ENCODE assay signal across 30 mouse cellular contexts in genomic region chr19:31813087-31813486, GRCm38 (mm10). TPM values are rescaled to one million over a fixed set of nuclear protein-coding genes. Genes with fewer than 3 reads are reported as not detected.
A peak's percentile ranks its signal among the peaks of the same experiment; 100 is the strongest.
DNase-seq lines count a peak whose midpoint lies in the region; ATAC-seq and TF ChIP-seq lines count a peak whose summit lies in the region.
"Had no signal": no experiment of that assay in that cellular context is flagged by ENCODE, and none has a peak within 500 bp of the region (broad histone marks: within the 10 kb centered on the region; RNA-seq: fewer than 3 reads in every experiment).

No protein-coding gene starts in this region.

- no peak for TF ChIP-seq RAD21 in MEL (IDR thresholded peaks at IDR 0.05; ENCODE audit: low read depth, low read length)

- peak; percentile 43 for DNase-seq in 416B (ENCODE audit: low read depth)
- DNase-seq in MEL (ENCODE audit: low read depth, low spot score): peak; percentile 32
- no peak for DNase-seq in layer of hippocampus, postnatal 14 days (ENCODE audit: low spot score in 2 of 2)
- no peak for DNase-seq in embryo, embryonic 9.5 days (ENCODE audit: extremely low spot score)
- DNase-seq in natural killer cell, adult 2 months (ENCODE audit: low spot score in 2 of 2): no peak
- DNase-seq: adrenal gland, adult 8-10 months; adrenal gland, postnatal 25 days; cerebellum, adult 11-12 months; cerebellum, adult 8-10 months; cerebellum, postnatal 25 days; gastrocnemius, postnatal 25 days; heart, adult 18-20 months; heart, postnatal 10 days; heart, postnatal 36 days had no signal

- TF ChIP-seq EP300 in MEL (IDR thresholded peaks at IDR 0.05; ENCODE audit: low read depth in 1 of 2, low read length in 2 of 2): peak; percentile 22 to 36; a peak in 1 of 4 replicates

- no peaks in the 10 kb centered on the region for H3K9me3 ChIP-seq in MEL (replicated peaks; ENCODE audit: insufficient read depth, low read length)
- H3K9me3 ChIP-seq: embryonic facial prominence, embryonic 12.5 days; embryonic facial prominence, embryonic 15.5 days; heart, embryonic 12.5 days; heart, embryonic 15.5 days; hindbrain, embryonic 10.5 days; hindbrain, embryonic 13.5 days; intestine, embryonic 15.5 days had no signal

- ATAC-seq in common myeloid progenitor, adult 5-6 weeks (replicated peaks; ENCODE audit: low read depth, poor library complexity, severe bottlenecking): peak; percentile 79
- ATAC-seq: activated CD4-positive, CD25-positive, alpha-beta regulatory T cell, adult 4 months; forebrain, embryonic 14.5 days; hindbrain, embryonic 16.5 days; intestine, embryonic 15.5 days had no signal

- no peaks in the 10 kb centered on the region for H3K36me3 ChIP-seq in MEL (ENCODE audit: control insufficient read depth in 1 of 2, insufficient read depth in 2 of 2, low read length in 2 of 2)
- H3K36me3 ChIP-seq: embryonic facial prominence, embryonic 12.5 days; embryonic facial prominence, embryonic 15.5 days; heart, embryonic 12.5 days; heart, embryonic 15.5 days; hindbrain, embryonic 10.5 days; hindbrain, embryonic 13.5 days; intestine, embryonic 15.5 days had no signal

- no peaks in the 10 kb centered on the region for H3K79me2 ChIP-seq in MEL (ENCODE audit: control insufficient read depth, insufficient read depth, low read length, poor library complexity)

- no peak for TF ChIP-seq POLR2A in MEL (IDR thresholded peaks at IDR 0.05; ENCODE audit: control insufficient read depth in 1 of 2, insufficient read depth in 1 of 2, low read depth in 1 of 2, low read length in 2 of 2, poor library complexity in 1 of 2)

- no peak for TF ChIP-seq CTCF in MEL (IDR thresholded peaks at IDR 0.05 in 2 of 3, conservative IDR thresholded peaks at IDR 0.05 in 1 of 3; ENCODE audit: control insufficient read depth in 1 of 3, insufficient read depth in 1 of 3, low read depth in 2 of 3, low read length in 3 of 3, poor library complexity in 1 of 3, severe bottlenecking in 1 of 3)

- no peak overlapping the region for H3K9ac ChIP-seq in MEL (ENCODE audit: control insufficient read depth, low read depth, low read length, poor library complexity, severe bottlenecking)
- H3K9ac ChIP-seq: embryonic facial prominence, embryonic 12.5 days; embryonic facial prominence, embryonic 15.5 days; heart, embryonic 12.5 days; heart, embryonic 15.5 days; hindbrain, embryonic 13.5 days; intestine, embryonic 15.5 days had no signal

- no peaks in the 10 kb centered on the region; a peak in 2 of 4 replicates for H3K27me3 ChIP-seq in MEL (ENCODE audit: control insufficient read depth in 1 of 2, insufficient read depth in 2 of 2, low read length in 2 of 2)
- H3K27me3 ChIP-seq: embryonic facial prominence, embryonic 12.5 days; embryonic facial prominence, embryonic 15.5 days; heart, embryonic 12.5 days; heart, embryonic 15.5 days; hindbrain, embryonic 13.5 days; intestine, embryonic 15.5 days had no signal

- no peak overlapping the region for H3K4me3 ChIP-seq in MEL (ENCODE audit: control insufficient read depth in 1 of 2, insufficient read depth in 1 of 2, low read depth in 2 of 2, low read length in 2 of 2)
- H3K4me3 ChIP-seq: embryonic facial prominence, embryonic 12.5 days; embryonic facial prominence, embryonic 15.5 days; heart, embryonic 12.5 days; heart, embryonic 15.5 days; hindbrain, embryonic 10.5 days; hindbrain, embryonic 13.5 days; intestine, embryonic 15.5 days had no signal

- no peak overlapping the region for H3K27ac ChIP-seq in MEL (ENCODE audit: control insufficient read depth, low read depth, low read length)
- H3K27ac ChIP-seq: embryonic facial prominence, embryonic 12.5 days; embryonic facial prominence, embryonic 15.5 days; heart, embryonic 15.5 days; hindbrain, embryonic 10.5 days; hindbrain, embryonic 13.5 days; intestine, embryonic 15.5 days had no signal

- no peaks in the 10 kb centered on the region for H3K4me1 ChIP-seq in MEL (ENCODE audit: control insufficient read depth in 1 of 2, insufficient read depth in 2 of 2, low read length in 2 of 2)
- H3K4me1 ChIP-seq: embryonic facial prominence, embryonic 15.5 days; heart, embryonic 12.5 days; heart, embryonic 15.5 days; hindbrain, embryonic 13.5 days; intestine, embryonic 15.5 days had no signal

TF ChIP-seq in MEL, 35 proteins besides CTCF, POLR2A, EP300 and RAD21:
- TF ChIP-seq ZMIZ1 (IDR thresholded peaks at IDR 0.05; ENCODE audit: low read depth, low read length) (no peak), TAL1 (IDR thresholded peaks at IDR 0.05; ENCODE audit: low read length) (0 out of 2 replicates have a peak, but pooled peaks have one; percentile 7), TCF12 (IDR thresholded peaks at IDR 0.05; ENCODE audit: low read depth, low read length) (peak; percentile 18; the same call in 1 of the 2 replicates)

RNA-seq across cellular contexts. Expression of gene Prkg1, which starts 48.3 kb away (rescaled TPM):
- not detected in 2 replicates for total RNA-seq in MEL (2012; rRNA removed)
- not detected for polyA plus RNA-seq in MEL (2012; ENCODE audit: insufficient read depth in 1 of 2, insufficient read length in 2 of 2, low read depth in 1 of 2, low replicate concordance in 2 of 2, missing spikeins in 1 of 2)
- total RNA-seq in common myeloid progenitor, adult 5-6 weeks (2017): 8.5 and 11.9 TPM in 2 replicates
- 10 to 100 TPM; 21.9 to 23.4 TPM for total RNA-seq in layer of hippocampus, postnatal 14 days (2021)

RNA-seq across cellular contexts. Expression of gene A1cf, which starts 55.5 kb away (rescaled TPM):
- not detected in 2 replicates for total RNA-seq in MEL (2012; rRNA removed)
- not detected for polyA plus RNA-seq in MEL (2012; ENCODE audit: insufficient read depth in 1 of 2, insufficient read length in 2 of 2, low read depth in 1 of 2, low replicate concordance in 2 of 2, missing spikeins in 1 of 2)
- total RNA-seq in common myeloid progenitor, adult 5-6 weeks (2017): 1.4 TPM in 1 of 2 replicates, not detected in the other
- not detected for total RNA-seq in layer of hippocampus, postnatal 14 days (2021)
- total RNA-seq: adrenal gland, postnatal 25 days; ES-E14; gastrocnemius, adult 8-10 months; gastrocnemius, postnatal 25 days; heart, adult 18-20 months; heart, postnatal 10 days; heart, postnatal 36 days had no signal
- polyA plus RNA-seq: brain, embryonic 14.5 days; cortical plate, adult 2 months; embryonic facial prominence, embryonic 12.5 days; embryonic facial prominence, embryonic 15.5 days; forebrain, embryonic 11.5 days; forebrain, embryonic 14.5 days; heart, embryonic 15.5 days; hindbrain, embryonic 10.5 days; hindbrain, embryonic 13.5 days; hindbrain, embryonic 16.5 days had no signal

Comparison
In these comparisons a context has a peak if more than half of its experiments do, and no peak if none do; other contexts are left out.
1. DNase-seq: peak in 416B (single experiment) and MEL (single experiment); none in layer of hippocampus, postnatal 14 days (0 of 2), embryo, embryonic 9.5 days (single experiment) and natural killer cell, adult 2 months (0 of 2).